Mouse (Mus musculus): ENCODE measurements around the gene Rhox7b. TPM values are rescaled to one million over a fixed set of nuclear protein-coding genes. Genes with fewer than 3 reads are reported as not detected.
A peak's percentile ranks its signal among the peaks of the same experiment; 100 is the strongest.
"Not testable (repeated sequence)": the region's sequence is repeated elsewhere in the genome, so short reads cannot be mapped to it uniquely, and the experiment has no call there.

The Rhox7b gene
- polyA plus RNA-seq (2015; fragmentation: Nextera tagmentation; extraction: Ambion mirVana), result not detected in 2 replicates

- not testable (repeated sequence) for DNase-seq (ENCODE audit: low spot score); H3K4me2 ChIP-seq (ENCODE audit: low read length); H3K36me3 ChIP-seq (ENCODE audit: insufficient read depth, low read length); H3K27me3 ChIP-seq (ENCODE audit: insufficient read depth, low read length); H3K9ac ChIP-seq (ENCODE audit: low read depth, low read length); H3K4me3 ChIP-seq (replicated peaks; ENCODE audit: low read depth, low read length); H3K9me3 ChIP-seq (replicated peaks; ENCODE audit: low read length); H3K27ac ChIP-seq; H3K4me1 ChIP-seq (replicated peaks; ENCODE audit: insufficient read depth, low read length); ATAC-seq (replicated peaks; ENCODE audit: low FRiP score, low read depth)
- 86% methylated on average over 9 of the region's 9 CpGs for WGBS
Observed at GRCm38 (mm10) chrX:37897132-37897531, at the start of gene Rhox7b. Rhox7b (minus strand) TSS chrX:37897232.

- no peak overlapping the region for H3K4me2 ChIP-seq (ENCODE audit: low read length)
- no peaks in the 10 kb centered on the region for H3K27me3 ChIP-seq (ENCODE audit: insufficient read depth, low read length)
- H3K4me1 ChIP-seq (replicated peaks; ENCODE audit: insufficient read depth, low read length), result no peaks in the 10 kb centered on the region
- no peak overlapping the region for H3K4me3 ChIP-seq (replicated peaks; ENCODE audit: low read depth, low read length)
- no peak for DNase-seq (ENCODE audit: low spot score)
- H3K9ac ChIP-seq (ENCODE audit: low read depth, low read length), result no peak overlapping the region
- H3K9me3 ChIP-seq (replicated peaks; ENCODE audit: low read length), result no peaks in the 10 kb centered on the region
- no peak for ATAC-seq (replicated peaks; ENCODE audit: low FRiP score, low read depth)
- TF ChIP-seq CTCF (IDR thresholded peaks at IDR 0.05; ENCODE audit: low read depth), result peak; percentile 11; the same call in 1 of the 2 replicates
- WGBS, result 68% methylated on average over 4 of the region's 4 CpGs
- no peak overlapping the region for H3K27ac ChIP-seq
- no peaks in the 10 kb centered on the region for H3K36me3 ChIP-seq (ENCODE audit: insufficient read depth, low read length)
Observed at GRCm38 (mm10) chrX:37916311-37916710, 19.3 kb upstream of the Rhox7b start.

- Histone ChIP-seq H3K27me3 (ENCODE audit: insufficient read depth, low read length) (no peaks in the 10 kb centered on the region), H3K9me3 (replicated peaks; ENCODE audit: low read length) (no peaks in the 10 kb centered on the region), H3K27ac (no peak overlapping the region), H3K4me3 (replicated peaks; ENCODE audit: low read depth, low read length) (no peak overlapping the region), H3K9ac (ENCODE audit: low read depth, low read length) (no peak overlapping the region), H3K36me3 (ENCODE audit: insufficient read depth, low read length) (no peaks in the 10 kb centered on the region), H3K4me1 (replicated peaks; ENCODE audit: insufficient read depth, low read length) (no peaks in the 10 kb centered on the region), H3K4me2 (ENCODE audit: low read length) (no peak overlapping the region)
- ATAC-seq (replicated peaks; ENCODE audit: low FRiP score, low read depth) (no peak), DNase-seq (ENCODE audit: low spot score) (peak; percentile 0)
- peak; percentile 30; the same call in 1 of the 2 replicates for TF ChIP-seq CTCF (IDR thresholded peaks at IDR 0.05; ENCODE audit: low read depth)
- WGBS, result 53% methylated on average over 7 of the region's 7 CpGs
Observed at GRCm38 (mm10) chrX:37908581-37908980, 11.5 kb upstream of the Rhox7b start.

- Histone ChIP-seq H3K36me3 (ENCODE audit: insufficient read depth, low read length) (no peaks in the 10 kb centered on the region), H3K27ac (no peak overlapping the region), H3K4me1 (replicated peaks; ENCODE audit: insufficient read depth, low read length) (no peaks in the 10 kb centered on the region), H3K4me3 (replicated peaks; ENCODE audit: low read depth, low read length) (no peak overlapping the region), H3K9ac (ENCODE audit: low read depth, low read length) (no peak overlapping the region), H3K27me3 (ENCODE audit: insufficient read depth, low read length) (no peaks in the 10 kb centered on the region), H3K4me2 (ENCODE audit: low read length) (no peak overlapping the region), H3K9me3 (replicated peaks; ENCODE audit: low read length) (no peaks in the 10 kb centered on the region)
- peak; percentile 7 for DNase-seq (ENCODE audit: low spot score)
- WGBS, result 68% methylated on average over 5 of the region's 5 CpGs
- TF ChIP-seq CTCF (IDR thresholded peaks at IDR 0.05; ENCODE audit: low read depth), result peak; percentile 41
- no peak for ATAC-seq (replicated peaks; ENCODE audit: low FRiP score, low read depth)
Observed at GRCm38 (mm10) chrX:37903727-37904126, 6.7 kb upstream of the Rhox7b start.

GRCm38 (mm10) chrX:37901670-37902069 is 4.6 kb upstream of the Rhox7b start, which contains the start of gene Rhox9:
Rhox9 (minus strand) TSS chrX:37901770.
- H3K27ac ChIP-seq; H3K9ac ChIP-seq (ENCODE audit: low read depth, low read length); H3K4me3 ChIP-seq (replicated peaks; ENCODE audit: low read depth, low read length); H3K4me2 ChIP-seq (ENCODE audit: low read length); ATAC-seq (replicated peaks; ENCODE audit: low FRiP score, low read depth); DNase-seq (ENCODE audit: low spot score); H3K4me1 ChIP-seq (replicated peaks; ENCODE audit: insufficient read depth, low read length); H3K36me3 ChIP-seq (ENCODE audit: insufficient read depth, low read length); H3K27me3 ChIP-seq (ENCODE audit: insufficient read depth, low read length); H3K9me3 ChIP-seq (replicated peaks; ENCODE audit: low read length): not testable (repeated sequence)
- 89% methylated on average over 10 of the region's 18 CpGs for WGBS

GRCm38 (mm10) chrX:37878844-37879243 is 18.2 kb downstream of the Rhox7b start, which contains the start of gene Rhox8:
Rhox8 (minus strand) TSS chrX:37878944.
- no peaks in the 10 kb centered on the region for H3K27me3 ChIP-seq (ENCODE audit: insufficient read depth, low read length)
- TF ChIP-seq CTCF (IDR thresholded peaks at IDR 0.05; ENCODE audit: low read depth), result no peak
- H3K9me3 ChIP-seq (replicated peaks; ENCODE audit: low read length), result no peaks in the 10 kb centered on the region
- ATAC-seq (replicated peaks; ENCODE audit: low FRiP score, low read depth) (no peak), DNase-seq (ENCODE audit: low spot score) (no peak)
- H3K36me3 ChIP-seq (ENCODE audit: insufficient read depth, low read length), result no peaks in the 10 kb centered on the region
- 75% methylated on average over 4 of the region's 4 CpGs for WGBS
- H3K9ac ChIP-seq (ENCODE audit: low read depth, low read length), result no peak within 1 kb of the TSS
- no peak within 1 kb of the TSS for H3K4me3 ChIP-seq (replicated peaks; ENCODE audit: low read depth, low read length)
- no peaks in the 10 kb centered on the region for H3K4me1 ChIP-seq (replicated peaks; ENCODE audit: insufficient read depth, low read length)
- H3K27ac ChIP-seq, result no peak within 1 kb of the TSS
- no peak within 1 kb of the TSS for H3K4me2 ChIP-seq (ENCODE audit: low read length)

GRCm38 (mm10) chrX:37871641-37872040 is 25.4 kb downstream of the Rhox7b start:
- no peaks in the 10 kb centered on the region for H3K27me3 ChIP-seq (ENCODE audit: insufficient read depth, low read length)
- H3K4me2 ChIP-seq (ENCODE audit: low read length), result no peak overlapping the region
- no peak for TF ChIP-seq CTCF (IDR thresholded peaks at IDR 0.05; ENCODE audit: low read depth)
- H3K36me3 ChIP-seq (ENCODE audit: insufficient read depth, low read length), result no peaks in the 10 kb centered on the region
- no peak overlapping the region for H3K9ac ChIP-seq (ENCODE audit: low read depth, low read length)
- H3K4me1 ChIP-seq (replicated peaks; ENCODE audit: insufficient read depth, low read length), result no peaks in the 10 kb centered on the region
- H3K9me3 ChIP-seq (replicated peaks; ENCODE audit: low read length), result no peaks in the 10 kb centered on the region
- WGBS, result 99% methylated on average over 2 of the region's 2 CpGs
- H3K27ac ChIP-seq, result no peak overlapping the region
- ATAC-seq (replicated peaks; ENCODE audit: low FRiP score, low read depth) (no peak), DNase-seq (ENCODE audit: low spot score) (no peak)
- H3K4me3 ChIP-seq (replicated peaks; ENCODE audit: low read depth, low read length), result no peak overlapping the region

Other genes with a start within 250 kb of the Rhox7b start
- gene Rhox4g, start 245.9 kb downstream of the Rhox7b start, polyA plus RNA-seq (2015; fragmentation: Nextera tagmentation; extraction: Ambion mirVana), result not detected in 2 replicates
- not detected in 2 replicates for gene Rhox3h, start 228.5 kb downstream of the Rhox7b start, polyA plus RNA-seq (2015; fragmentation: Nextera tagmentation; extraction: Ambion mirVana)
- not detected in 2 replicates for gene Rhox2h, start 224.0 kb downstream of the Rhox7b start, polyA plus RNA-seq (2015; fragmentation: Nextera tagmentation; extraction: Ambion mirVana)
- 0.54 and 0.58 TPM in 2 replicates for gene Rhox5, start 92.4 kb downstream of the Rhox7b start, polyA plus RNA-seq (2015; fragmentation: Nextera tagmentation; extraction: Ambion mirVana)
- gene Rhox6, start 70.3 kb downstream of the Rhox7b start, polyA plus RNA-seq (2015; fragmentation: Nextera tagmentation; extraction: Ambion mirVana), result not detected in 2 replicates
- gene Rhox7a, start 65.5 kb downstream of the Rhox7b start, polyA plus RNA-seq (2015; fragmentation: Nextera tagmentation; extraction: Ambion mirVana), result not detected in 2 replicates
- gene Rhox8, start 18.3 kb downstream of the Rhox7b start, polyA plus RNA-seq (2015; fragmentation: Nextera tagmentation; extraction: Ambion mirVana), result not detected in 2 replicates
- gene Rhox9, start 4.5 kb upstream of the Rhox7b start, polyA plus RNA-seq (2015; fragmentation: Nextera tagmentation; extraction: Ambion mirVana), result not detected in 2 replicates
- gene Btg1-ps1, start 121.6 kb upstream of the Rhox7b start, polyA plus RNA-seq (2015; fragmentation: Nextera tagmentation; extraction: Ambion mirVana), result not detected in 2 replicates
- gene Btg1-ps2, start 145.9 kb upstream of the Rhox7b start, polyA plus RNA-seq (2015; fragmentation: Nextera tagmentation; extraction: Ambion mirVana), result not detected in 2 replicates
- gene Rhox10, start 169.2 kb upstream of the Rhox7b start, polyA plus RNA-seq (2015; fragmentation: Nextera tagmentation; extraction: Ambion mirVana), result not detected in 2 replicates
- not detected in 2 replicates for gene Rhox11, start 187.9 kb upstream of the Rhox7b start, polyA plus RNA-seq (2015; fragmentation: Nextera tagmentation; extraction: Ambion mirVana)
- gene Rhox12, start 213.7 kb upstream of the Rhox7b start, polyA plus RNA-seq (2015; fragmentation: Nextera tagmentation; extraction: Ambion mirVana), result not detected in 2 replicates
- gene Rhox13, start 224.0 kb upstream of the Rhox7b start, polyA plus RNA-seq (2015; fragmentation: Nextera tagmentation; extraction: Ambion mirVana), result not detected in 2 replicates